Mouse (Mus musculus): Measurements from ENCODE around the gene Bpi.

Gene Bpi

DNA sequence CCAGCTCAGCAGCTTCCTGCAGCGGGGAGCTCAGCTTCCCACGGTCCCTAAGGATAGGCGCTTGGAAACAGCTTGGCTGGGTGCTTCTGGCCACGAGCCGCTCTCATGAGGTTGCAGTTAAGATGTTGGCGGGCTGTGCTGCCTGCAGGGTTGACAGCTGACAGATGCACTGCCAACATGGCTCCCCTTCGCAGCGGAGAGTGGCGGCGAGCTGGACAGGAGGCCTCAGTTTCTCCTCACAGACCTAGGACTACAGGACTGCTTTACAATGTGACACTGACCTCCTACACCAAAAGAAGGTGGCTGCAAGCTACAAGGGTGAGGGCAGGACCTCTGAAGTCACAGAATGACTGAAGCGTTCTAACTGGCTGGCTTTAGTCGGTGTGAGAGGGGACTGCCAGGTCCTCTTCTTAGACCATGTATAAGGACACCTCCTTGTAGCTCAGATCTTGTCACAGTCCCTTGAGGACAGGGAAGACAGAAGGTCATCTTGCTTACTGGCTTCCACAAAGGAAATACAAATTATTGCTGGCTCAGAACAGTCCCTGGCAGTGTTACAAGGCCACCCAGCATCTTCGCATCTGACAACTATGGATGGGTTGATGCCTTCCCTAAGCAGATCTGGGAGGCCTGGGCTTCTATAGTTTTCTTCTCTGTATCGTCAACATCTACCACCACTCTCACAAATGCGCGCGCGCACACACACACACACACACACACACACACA is 15.6 kb upstream of the Bpi start:
- DNase-seq (ENCODE audit: low spot score in 2 of 2), result peak in 1 of 2 experiments; percentile 62

DNA sequence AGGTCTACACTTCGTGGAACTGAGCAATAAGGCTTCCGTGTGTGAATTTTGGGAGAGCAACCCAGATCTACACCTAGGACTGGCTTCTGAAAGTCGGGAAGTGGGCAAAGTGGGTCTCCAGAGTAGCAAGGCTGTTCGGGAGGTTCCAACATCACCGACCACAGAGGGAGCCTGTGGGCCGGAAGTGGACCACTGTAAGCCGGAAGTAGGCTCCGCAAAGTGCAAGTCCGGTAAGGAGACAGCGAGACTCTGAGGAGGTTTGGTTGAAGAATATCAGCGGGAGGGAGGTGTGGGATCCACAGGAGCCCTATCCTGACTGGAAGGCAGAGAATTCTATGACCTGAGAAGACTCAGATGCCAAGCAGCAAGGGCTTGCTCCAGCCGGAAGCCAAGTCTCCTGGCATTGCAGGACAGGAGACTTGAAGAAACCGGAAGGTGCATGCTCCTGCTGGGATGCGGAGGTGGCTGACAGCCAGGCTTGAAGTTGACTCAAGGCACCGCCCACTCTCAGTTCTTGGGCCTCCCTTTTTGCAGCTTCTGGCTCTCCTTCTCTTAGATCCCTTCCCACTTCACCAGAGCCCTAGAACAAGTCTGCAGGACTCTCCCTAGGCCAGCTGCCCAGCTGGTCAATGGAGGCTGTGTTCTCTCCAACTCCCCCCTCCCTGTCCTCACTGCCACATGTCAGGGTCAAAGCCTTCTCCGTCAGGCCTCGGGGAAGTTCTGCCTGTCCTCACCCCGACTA is 14.6 kb upstream of the Bpi start:
- peak; percentile 30 to 61 for DNase-seq (ENCODE audit: low spot score in 2 of 2)

DNA sequence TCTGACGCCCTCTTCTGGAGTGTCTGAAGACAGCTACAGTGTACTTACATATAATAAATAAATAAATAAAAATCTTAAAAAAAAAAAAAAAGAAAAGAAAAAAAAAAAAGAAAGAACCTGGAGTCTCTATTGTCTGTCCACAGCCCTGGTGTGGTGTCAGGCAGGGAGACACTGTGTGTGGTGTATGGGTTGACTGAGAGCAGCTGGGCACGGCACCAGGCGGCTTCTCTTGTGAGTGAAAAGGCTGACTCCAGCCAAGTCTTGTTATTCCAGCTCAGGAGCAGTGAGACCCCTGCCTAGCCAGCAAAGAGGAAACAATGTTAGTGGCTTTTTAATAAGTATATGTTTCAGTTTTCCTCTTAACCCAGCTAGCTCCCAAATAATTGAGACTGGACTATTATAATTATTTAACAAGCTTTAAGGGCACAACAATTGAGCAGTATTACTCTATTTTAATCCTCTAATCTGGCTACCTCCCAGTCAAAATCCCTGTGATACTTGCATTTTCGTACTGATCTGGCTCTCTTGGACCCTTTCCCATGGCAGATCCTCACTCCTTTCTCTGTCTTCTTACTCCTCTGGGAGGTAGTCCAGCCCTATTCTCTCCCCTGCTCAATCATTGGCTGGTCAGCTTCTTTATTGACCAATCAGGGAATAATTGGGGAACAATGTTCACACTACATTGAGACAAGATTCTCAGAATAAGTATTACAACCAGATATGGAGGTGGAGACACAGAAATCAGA is 12.6 kb upstream of the Bpi start:
- no peak for DNase-seq (ENCODE audit: low spot score in 2 of 2)

DNA sequence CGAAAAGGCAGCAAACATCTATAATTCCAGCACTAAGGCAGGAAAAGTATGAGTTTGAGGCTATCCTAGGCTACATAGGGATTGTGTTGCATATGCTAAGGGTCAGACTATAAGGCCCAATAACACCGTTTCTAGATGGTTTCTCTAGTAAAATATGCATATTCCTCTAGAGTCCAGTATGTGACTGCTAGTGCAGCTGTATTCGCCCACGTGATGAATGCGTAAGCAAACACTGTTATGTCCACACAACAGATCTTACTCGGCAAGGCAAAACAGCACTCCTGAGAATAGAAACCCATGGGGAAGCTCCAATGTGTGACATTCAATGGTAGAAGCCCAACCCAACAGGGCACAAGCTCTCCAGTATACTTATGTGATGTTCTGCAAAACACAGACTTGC is 10.0 kb upstream of the Bpi start:
- DNase-seq (ENCODE audit: low spot score in 2 of 2), result no peak

DNA sequence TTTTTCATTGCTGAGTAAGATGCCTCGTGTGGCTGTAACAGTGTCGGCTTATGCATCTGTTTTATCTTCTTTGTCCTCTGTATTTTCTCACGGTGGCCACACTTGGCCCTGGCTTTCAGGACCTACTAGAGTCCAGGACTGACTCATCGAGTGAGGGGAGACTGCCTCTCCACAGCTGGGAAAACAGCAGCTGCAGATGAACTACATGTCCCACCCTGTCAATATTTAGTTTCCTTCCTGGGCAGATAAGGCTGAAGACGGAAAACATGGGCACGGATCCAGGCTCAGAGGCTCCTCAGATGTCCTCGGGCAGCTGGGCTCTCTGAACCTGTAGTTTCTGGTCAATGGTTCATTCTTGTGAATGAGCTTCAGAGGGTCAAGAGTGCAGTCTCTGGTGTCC is 9.6 kb upstream of the Bpi start:
- no peak for DNase-seq (ENCODE audit: low spot score in 2 of 2)

DNA sequence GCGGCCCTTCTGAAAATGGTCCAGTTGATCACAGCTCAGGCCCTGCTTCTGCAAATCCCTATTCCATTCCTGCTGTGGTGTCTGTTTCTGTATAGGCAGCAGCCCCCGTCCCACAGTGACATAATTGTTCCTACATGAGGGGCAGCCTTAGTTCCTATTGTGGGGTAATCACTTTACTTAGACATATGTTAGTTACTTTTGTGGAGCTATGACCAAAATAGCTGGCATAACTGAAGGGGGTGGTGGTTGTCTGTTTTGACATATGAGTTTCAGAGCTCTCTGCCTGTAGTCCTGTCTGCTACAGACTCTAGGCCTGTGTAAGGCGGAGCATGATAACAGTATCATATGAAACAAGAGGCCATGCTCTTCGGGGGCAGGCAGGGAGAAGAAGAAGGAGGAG is 7.3 kb upstream of the Bpi start:
- no peak for DNase-seq (ENCODE audit: low spot score in 2 of 2)

DNA sequence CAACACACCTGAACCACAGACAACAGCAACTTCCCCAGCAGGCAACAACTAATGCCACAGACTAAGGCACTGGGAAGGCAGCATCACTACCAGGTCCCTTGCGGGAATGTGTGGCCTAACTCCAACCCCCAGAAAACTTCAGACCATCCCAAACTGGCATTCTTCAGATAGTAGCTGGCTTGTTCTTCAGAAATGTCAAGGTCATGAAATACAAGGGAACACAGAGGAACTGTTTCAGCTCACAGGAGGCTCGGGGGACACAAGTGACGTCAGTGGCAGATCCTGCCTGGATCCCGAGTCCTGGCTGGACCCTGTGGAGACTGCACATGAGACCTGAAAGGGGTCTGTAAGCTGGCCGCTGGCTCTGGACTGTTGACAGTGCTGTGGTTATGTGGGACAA is 4.1 kb upstream of the Bpi start:
- no peak for DNase-seq (ENCODE audit: low spot score in 2 of 2)

DNA sequence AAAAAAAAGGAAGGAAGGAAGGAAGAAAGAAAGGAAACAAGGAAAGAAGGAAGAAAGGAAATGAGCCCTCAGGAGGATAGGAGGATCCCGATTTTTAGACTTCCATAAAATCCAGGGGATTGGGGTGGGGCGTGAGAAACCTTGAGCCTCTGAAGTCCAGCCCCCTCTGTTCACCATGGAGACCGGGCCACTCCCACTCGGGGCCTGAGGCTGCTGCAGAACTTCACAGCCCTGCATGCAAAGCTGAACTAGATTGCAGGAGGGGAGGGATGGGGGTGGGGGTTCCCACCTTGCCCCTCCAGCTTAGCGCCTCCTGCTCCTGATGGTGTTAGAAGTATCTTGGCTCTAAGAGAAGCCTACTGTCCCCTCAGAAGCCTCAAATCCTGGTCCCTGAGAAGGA is 1.0 kb upstream of the Bpi start:
- no peak for DNase-seq (ENCODE audit: low spot score in 2 of 2)

DNA sequence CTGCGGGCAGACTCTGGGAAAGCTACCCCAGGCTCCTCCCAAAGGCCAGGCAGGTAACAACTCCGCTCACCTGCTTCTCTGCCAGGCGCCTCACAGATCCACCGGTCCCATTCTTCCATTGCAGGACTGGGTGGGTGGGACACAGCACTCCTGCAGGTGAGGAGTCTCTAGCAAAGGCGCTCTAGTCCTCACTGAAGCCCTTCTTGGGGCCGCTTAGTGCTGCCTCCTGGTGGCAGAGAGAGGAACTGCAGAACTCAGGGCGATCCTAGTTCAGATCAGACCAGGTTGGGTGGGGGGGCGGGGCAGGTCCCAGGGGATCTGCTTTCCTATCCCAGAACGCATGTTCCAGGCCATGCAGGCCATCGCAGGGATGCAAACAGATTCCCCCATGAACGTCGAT is 887 bp downstream of the Bpi start:
- peak in 1 of 2 experiments; percentile 36 for DNase-seq (ENCODE audit: low spot score in 2 of 2)

DNA sequence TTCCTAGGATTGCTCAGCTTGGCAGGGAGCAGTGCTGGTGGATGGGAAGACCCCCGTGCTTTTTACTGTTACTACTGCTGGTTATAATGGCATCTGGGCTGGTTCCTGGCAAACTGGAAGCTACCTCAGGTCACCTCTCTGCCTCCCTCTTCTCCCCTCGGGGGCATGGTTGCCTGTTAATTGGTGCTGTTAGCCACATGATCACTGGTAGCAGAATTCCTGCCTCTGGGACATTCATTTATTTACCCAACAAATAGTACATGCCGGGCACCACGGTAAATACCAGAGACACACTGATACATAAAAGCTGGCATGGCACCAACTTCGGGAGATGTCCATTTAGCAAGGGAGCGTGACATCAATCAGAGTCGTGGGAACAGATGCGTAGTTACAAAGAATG is 1.6 kb downstream of the Bpi start:
- no peak for DNase-seq (ENCODE audit: low spot score in 2 of 2)

DNA sequence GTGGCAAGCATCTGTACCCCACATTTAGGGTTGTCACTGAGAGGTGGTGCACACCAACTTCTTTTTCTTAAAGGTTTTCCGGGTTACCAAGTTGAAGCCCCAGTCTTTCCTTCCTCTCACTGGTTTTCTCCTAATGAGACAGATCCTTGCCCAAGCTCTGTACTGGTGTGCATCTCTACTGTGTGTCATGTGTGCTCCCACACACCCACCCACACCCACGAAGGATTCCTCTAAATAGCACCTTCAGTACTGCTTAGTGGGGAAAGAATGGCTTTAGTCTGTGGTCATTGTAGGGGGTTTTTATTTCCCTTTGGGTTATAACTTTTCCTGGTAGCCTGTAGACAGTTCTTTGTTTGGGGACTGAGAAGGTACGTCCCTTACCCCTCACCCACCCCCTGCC is 7.0 kb downstream of the Bpi start:
- DNase-seq (ENCODE audit: low spot score in 2 of 2), result peak in 1 of 2 experiments; percentile 14

DNA sequence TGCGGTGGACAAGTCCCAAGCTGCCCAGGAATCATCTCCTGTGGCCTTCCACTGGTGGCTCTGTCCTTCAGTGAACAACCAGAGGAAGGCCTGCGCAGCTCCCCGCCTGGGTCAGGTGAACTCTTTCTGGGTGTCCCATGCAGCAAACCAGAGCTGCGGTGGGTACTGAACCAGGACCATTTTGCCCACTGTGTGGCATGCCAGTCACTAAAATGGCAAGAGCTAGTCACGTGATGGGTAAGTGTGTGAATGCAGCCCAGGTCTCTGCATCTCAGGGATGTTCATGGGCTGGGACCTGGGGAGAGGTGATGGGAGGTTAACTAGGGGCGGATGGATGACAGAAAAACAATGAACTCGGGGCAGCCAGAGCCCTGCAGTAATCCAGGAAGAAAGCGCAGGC is 12.1 kb downstream of the Bpi start:
- DNase-seq (ENCODE audit: low spot score in 2 of 2), result no peak

DNA sequence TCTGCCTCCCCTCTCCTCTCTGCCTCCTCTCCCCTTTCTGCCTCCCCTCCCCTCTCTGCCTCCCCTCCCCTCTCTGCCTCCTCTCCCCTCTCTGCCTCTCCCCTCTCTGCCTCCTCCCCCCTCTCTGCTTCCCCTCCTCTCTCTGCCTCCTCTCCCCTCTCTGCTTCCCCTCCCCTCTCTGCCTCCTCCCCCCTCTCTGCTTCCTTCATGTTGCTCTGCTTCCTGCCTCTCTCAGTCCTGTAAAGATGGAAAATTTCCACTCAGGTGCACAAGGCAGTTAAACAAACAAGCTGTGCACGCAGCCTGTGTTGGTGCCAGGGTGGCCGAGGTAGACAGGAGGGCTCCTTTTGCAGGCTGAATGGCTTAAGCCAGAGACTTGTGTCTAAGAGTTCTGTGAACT is 15.8 kb downstream of the Bpi start:
- no peak for DNase-seq (ENCODE audit: low spot score in 2 of 2)

DNA sequence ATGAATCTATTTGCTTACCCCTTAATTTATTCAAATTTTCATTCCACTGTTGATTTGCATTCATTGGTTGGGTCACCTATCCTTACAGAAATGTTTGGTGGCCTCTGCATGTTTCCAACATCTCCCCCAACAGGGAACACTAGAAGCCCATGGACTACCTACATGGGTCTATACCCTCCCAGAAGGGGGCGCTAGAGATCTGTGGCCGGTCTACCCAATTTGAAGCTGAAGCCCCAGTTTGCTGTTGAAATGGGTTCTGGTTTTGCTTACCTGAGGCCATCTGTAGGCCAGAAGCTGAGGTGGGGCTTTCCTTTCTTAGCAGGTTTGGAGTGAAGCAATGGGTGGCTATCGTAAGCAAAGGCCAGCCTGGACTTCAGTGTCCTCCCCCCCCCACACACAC is 17.5 kb downstream of the Bpi start:
- DNase-seq (ENCODE audit: low spot score in 2 of 2), result no peak

DNA sequence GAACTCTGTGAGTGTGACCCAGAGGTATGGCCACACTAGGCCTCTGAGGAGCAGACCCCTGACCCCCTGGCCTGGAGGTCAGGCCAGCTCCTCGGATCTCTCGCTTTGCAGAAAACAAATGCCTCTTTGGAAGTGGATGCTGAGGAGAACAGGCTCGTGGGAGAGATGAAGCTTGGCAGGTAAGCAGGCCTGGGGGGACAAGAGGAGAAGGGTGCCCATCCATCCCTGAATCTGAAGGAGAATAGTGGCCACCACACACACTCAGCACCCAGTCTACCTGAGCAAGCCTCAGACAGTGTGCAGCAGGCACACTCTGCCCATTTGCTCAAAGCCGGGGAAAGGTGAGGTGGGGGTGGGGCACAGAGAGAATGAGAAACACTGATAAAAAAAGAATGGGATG is 17.9 kb downstream of the Bpi start:
- DNase-seq (ENCODE audit: low spot score in 2 of 2), result no peak

DNA sequence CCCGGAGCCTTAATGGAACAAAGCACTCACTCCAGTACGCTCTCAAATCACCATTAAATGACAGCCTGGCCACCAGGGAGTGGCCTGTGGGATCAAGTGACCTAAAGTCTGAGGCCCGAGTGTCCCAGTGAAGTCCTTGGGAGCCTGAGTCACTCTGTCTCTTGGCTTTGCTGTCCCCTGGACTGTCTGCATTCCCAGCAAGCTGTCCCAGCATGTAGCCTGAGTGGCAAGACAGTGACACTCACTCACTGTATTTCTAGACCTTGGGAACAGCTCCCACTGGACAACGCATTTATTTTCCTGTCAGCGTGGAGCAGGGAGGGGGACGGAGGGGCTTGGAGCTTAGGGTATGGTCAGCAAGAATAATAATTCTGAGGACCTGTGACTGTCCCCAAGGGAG is 18.6 kb downstream of the Bpi start:
- DNase-seq (ENCODE audit: low spot score in 2 of 2), result no peak

DNA sequence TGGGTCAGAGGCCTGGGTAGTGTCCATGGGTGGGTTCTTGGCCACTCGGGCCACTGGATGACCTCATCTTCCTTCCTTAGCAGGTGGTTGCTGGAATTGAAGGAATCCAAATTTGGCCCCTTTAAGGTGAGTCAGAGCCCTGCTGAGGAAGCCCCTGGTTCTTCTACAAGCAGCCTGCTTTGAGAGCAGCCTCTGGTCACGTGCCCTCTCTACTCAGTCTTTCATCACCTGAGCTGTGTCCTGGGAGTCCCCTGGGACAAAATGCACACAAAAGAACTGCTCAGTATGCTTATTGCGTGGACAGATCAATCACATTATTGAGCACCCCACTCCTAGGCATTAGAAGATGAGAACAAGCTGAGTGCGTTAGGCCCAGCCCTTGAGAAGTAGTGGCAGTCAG is 19.0 kb downstream of the Bpi start:
- no peak for DNase-seq (ENCODE audit: low spot score in 2 of 2)

DNA sequence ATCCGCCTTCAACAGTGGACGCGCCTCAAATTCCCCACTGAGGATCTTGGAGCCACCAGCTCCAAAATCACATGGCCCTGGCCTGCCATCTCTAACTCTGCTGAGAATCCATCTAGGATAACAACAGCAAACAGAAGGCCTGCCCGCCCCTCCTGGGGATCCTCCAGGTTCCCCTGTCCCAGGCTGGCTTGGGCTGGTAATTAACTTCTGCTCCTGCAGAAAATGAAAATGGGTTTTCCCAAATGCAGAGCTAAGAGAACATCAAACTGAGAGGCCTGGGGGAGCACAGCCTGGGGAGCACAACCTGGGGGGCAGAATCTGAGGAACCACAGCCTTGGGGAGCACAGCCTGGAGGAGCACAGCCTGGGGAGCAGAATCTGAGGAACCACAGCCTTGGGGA is 21.8 kb downstream of the Bpi start:
- DNase-seq (ENCODE audit: low spot score in 2 of 2), result no peak

DNA sequence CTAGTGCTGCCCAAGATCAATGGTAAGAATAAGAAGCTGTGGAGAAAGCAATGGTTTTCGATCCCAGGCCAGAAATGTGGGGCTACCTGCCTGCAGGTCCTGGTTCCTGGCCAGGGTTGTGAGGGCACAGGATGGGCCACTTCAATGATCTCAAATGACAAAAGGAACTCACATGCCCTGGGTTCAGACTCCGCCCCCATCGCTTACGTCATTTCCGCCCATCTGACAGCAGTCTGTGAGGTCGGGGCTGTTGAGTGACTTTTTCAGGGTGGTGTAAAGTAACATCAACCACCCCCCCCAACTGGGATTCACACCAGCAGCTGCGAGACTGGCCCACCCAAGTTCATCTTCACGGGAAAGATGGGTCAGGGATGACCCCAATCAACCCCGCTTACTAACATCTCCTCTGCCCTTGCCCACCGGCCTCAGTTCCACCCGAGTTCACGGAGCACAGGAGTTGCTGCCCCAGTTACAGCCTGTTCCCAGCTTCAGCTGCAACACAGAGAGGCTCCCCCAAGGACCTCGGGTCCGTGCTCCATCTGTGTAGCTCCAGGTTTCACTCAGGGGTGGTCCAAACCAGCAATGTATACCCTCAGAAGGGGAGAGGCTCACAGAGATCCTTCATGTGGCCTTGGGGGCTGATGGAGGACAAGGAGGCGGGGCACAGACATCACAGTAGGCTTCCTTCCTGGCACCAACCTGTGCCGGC is 23.8 kb downstream of the Bpi start:
- no peak for DNase-seq (ENCODE audit: low spot score in 2 of 2)

DNA sequence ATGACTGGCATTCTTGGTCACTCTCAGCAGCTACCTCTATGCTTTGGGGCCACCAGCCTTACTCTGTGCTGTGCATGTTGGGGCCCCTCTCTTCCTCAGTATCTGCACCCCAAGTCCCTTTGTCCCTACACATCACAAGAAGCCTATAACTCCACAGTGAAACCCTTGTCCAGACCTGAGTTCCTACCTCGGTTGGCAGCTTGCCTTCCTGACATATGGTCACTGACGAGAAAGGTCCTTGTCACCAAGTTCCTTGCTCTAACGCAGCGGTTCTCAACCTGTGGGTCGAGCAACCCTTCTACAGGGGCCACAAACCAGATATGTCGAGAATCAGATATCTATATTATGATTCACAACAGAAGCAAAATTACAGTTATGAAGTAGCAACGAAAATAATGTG is 25.2 kb downstream of the Bpi start:
- no peak for DNase-seq (ENCODE audit: low spot score in 2 of 2)

DNA sequence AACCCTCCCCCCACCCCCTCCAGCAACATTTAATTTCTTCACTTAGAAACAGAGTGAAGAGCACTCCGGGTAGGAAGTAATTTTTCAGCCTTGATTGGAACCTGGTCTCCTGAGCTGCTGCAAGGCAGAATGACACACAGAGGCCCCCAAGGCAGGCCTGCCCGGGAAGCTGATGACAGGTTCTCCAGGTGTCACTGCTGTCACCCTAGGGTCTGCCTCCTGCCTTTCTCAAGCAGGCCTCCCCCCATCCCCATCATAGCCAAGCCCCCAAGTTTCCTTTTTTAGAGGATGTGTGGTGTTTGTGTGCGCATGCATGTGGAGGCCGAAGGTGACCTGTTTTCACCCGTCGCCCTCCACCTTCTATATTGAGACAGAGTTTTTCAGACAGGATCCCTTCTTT is 25.9 kb downstream of the Bpi start:
- no peak for DNase-seq (ENCODE audit: low spot score in 2 of 2)

DNA sequence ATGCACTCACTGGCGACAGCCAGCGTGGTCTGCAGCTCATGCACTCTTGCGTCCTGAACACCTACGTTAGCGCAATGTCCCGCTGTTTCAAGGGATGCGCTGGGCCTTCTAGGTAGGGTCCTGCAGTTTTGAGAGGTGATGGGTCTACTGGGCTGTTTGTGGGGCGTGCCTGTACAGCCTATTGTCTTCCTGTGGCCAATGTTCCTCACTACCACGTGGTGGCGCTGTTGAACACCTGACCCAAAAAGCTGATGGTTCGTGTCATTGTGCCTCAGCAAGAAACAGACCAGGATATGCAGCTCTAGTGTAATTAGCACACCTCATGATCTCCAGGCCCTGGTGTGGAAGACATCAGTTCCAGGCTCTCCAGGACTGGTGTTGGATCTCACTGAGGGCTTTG is 26.7 kb downstream of the Bpi start:
- peak in 1 of 2 experiments; percentile 35 for DNase-seq (ENCODE audit: low spot score in 2 of 2)

Data from left cerebral cortex, adult 9 months (tissue).